Mouse (Mus musculus) testis, postnatal 14 days (tissue): ENCODE data around the gene Ncln.

Source experiments
- DNase-seq: peaks from one replicate; pipeline ENCODE4 v3.0.0; 2021; ENCODE audit warnings: low spot score

Gene Ncln

DNA sequence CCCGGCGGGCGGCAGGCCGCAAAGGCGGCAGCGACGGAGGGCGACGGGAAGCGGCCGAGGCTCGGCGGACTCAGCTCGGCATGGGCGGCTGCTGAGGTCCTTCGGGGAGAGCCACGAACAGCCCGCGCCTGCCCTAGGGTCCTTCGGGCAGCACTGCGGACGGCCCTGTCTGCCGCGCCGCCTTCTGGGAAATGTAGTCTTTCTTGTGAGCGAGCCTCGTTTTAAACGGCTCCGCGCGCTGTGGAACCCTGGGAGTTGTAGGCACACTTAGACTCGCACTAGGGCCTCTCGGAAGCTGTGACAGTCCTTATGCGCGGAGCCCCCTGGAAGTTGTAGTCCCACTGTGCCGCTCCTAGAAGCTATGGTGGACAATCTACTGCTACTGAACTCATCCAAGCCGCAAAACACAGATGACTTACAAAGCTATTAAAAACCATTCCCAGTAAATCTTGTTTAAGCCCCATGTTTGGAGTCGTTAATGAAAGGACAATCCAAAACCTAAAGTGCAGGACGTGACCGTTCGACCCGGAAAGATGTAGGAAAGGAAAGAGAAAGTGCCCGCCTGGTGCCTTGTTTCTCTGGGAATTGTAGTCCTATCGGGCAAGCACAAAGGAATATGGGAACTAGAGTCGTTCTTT, at the start of gene Ncln:
Ncln (minus strand) TSS at position 129 of the 638 bp plus-strand sequence.
- peak; percentile 98 for DNase-seq

DNA sequence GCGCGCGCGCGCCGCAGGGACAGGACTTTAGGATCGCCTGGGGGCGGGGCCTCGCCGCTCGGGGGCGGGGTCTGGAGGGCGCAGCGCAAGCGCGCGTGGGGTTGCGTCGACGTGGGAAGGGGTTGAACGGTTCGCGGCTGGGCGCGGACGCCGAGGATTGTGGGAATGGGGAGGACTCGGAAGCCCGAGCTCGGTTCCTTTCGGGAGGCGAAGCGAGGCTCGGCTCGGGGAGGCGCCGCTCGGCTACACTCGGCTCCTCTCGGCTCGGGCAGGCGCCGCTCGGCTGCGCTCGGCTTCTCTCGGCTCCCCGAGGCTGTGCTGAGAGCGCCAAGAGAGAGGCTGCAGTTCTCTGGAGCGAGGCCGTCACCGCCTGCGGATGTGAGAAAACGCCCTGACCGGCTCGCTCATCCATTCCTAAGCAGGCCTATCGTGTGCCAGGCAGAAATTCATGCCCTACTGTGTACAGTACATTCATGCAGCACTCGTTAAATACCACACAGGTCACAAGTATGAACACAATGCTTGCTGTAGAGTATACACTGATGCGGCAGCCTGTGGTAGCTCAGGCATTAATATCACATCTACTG, 49.1 kb upstream of the Ncln start, which contains the start of gene Gna11:
Gna11 (minus strand) TSS at position 30 of the 587 bp plus-strand sequence.
- DNase-seq: peak; percentile 99

GRCm38 (mm10) chr10:81544296-81545160, 48.3 kb upstream of the Ncln start:
- no peak for DNase-seq

DNA sequence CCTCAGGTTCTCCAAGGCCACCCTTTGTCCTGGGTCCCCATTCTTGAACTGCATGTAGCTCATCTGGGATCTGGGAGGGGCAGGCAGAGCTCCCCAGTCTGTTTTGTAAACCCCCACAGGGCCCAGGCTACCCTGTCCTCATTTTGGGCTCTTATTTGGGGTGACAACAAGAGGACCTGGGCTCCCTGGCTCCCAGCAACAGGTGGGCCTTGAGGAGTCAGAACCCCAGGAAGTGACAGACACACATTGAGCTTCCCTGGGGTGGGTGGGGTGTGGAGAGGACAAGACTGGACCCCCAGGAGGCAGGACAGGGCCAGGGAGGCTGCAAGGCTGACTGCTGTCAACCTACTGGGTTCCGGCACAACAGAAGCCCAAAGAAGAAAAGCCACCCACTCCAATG, 47.4 kb upstream of the Ncln start:
- no peak for DNase-seq

GRCm38 (mm10) chr10:81542727-81543460, 46.7 kb upstream of the Ncln start:
- no peak for DNase-seq

DNA sequence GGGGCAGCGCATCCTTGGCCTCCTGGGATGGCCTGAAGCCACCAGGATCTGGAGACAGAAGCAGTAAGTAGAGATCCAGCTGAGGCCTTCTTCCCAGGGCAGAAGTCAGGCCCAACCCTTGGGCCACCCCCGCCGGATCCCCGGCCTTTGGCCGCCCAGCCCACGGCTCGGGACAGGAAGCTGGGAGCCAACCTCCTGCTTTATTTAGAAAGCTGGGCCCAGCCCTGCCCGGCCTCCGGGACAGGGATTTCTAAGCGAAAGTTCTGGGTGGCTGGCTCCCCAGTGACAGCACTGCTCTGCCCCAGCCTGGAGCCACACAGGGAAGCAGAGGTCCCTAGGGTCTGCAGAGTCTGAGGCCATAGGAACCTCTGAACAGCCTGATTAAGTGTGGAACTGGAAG, 45.6 kb upstream of the Ncln start:
- DNase-seq: no peak

DNA sequence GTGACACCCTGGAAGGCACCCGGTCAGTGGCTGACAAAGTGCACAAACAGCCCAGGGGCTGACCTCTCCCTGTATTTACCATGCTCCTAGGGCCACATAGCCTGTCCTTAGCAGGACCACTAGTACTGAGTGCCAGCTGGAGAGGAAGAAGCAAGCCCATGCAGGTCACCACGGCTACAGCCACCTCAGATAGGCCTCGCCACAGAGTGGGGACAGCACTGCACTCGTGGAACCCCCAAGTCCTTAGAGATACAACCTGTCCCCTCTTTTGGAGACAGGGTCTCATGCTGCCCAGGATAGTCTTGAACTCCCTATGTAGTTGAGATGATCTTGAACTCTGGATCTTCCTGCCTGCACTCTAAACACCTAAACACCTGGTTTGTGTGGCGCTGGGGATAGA, 45.2 kb upstream of the Ncln start:
- no peak for DNase-seq

GRCm38 (mm10) chr10:81538321-81539048, 42.3 kb upstream of the Ncln start:
- DNase-seq: no peak

GRCm38 (mm10) chr10:81537429-81537828, 41.2 kb upstream of the Ncln start:
- no peak for DNase-seq

- no peak for DNase-seq
These were observed 40.5 kb upstream of the Ncln start for GRCm38 (mm10) chr10:81536734-81537133.

- DNase-seq: no peak
These were observed 38.6 kb upstream of the Ncln start for GRCm38 (mm10) chr10:81534826-81535225.

- peak; percentile 72 for DNase-seq
These were observed 30.6 kb upstream of the Ncln start for GRCm38 (mm10) chr10:81526779-81527178.

- DNase-seq: no peak
These were observed 29.0 kb upstream of the Ncln start for GRCm38 (mm10) chr10:81525017-81525694.

- DNase-seq: no peak
These were observed 27.9 kb upstream of the Ncln start, which contains the start of gene Gna15 for GRCm38 (mm10) chr10:81524051-81524605. Gna15 (minus strand) TSS chr10:81524225.

- no peak for DNase-seq
These were observed 27.4 kb upstream of the Ncln start for GRCm38 (mm10) chr10:81523570-81523969.

- no peak for DNase-seq
These were observed 26.9 kb upstream of the Ncln start for GRCm38 (mm10) chr10:81523142-81523541.

DNA sequence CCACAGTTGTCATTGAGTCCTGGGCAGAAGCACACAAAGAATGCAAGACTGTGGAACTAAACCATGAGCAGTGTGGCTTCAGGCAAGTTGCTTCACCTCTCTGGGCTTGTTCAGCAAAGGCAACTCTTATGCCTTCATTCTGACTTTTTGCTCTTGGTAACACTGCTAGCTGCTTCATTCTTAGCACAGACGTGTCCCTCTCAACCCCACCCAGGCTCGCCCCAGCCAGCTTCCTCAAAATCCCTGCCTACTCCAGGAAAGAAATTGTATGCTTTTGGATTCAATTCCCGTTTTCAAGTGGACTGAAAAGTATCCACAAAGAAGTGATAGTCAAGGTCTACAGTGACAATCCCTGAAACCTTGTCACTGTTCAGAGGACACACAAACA, 23.8 kb upstream of the Ncln start:
- DNase-seq: no peak

DNA sequence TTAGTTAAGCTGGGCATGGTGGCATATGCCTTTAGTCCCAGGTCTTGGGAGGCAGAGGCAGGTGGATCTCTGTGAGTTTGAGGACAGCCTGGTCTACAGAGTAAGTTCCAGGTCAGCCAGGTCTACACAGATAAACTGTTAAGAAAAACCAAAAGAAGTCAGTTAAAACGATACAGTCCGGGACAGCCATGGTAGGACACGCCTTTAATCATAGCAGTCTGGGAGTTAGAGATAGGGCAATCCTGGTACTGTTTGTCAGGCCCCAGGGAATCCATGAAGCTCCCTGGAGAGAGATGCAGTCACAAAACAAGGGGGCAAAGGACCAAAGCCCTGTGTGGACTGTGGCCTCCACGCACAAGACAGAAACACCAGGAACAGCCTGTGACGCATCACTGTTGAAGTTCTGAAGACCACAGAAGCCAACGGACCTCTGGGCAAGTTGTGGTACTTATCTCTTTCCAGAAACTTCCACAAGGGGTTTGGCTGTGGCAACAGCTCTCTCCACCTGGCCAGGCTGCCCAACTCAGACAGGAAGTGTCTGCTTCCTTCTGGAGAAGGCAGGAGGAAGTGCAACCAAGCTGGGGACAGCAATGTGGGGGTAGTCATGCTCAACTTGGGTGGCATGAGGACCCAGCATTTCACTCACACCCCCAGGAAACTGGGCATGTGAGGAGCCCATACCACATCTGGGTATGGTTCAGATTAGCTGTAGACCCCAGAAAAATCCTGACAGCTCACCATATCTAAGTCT, 23.2 kb upstream of the Ncln start:
- DNase-seq: no peak

GRCm38 (mm10) chr10:81518546-81518945, 22.4 kb upstream of the Ncln start:
- DNase-seq: no peak

DNA sequence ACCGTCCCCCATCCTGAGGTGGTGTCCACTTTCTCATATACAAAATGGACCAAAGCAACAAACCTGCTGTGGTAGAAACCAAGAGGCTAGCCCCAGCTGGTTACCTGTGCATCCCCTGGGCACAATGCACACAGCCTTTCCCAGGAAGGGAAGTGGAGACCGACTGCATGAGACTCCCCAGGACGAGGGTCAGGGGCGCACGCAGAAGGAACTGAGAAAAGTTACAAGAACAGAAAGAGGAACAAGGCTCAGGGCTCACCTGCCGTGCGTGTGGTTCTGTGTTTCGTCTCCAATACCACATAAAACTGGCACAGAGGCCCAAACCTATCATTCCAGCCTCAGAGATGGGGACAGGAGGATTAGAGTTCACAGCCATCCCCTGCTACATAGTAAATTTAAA, 21.0 kb upstream of the Ncln start:
- DNase-seq: no peak
